Mouse (Mus musculus): ENCODE results near the gene Zdhhc9.

Gene Zdhhc9

DNA sequence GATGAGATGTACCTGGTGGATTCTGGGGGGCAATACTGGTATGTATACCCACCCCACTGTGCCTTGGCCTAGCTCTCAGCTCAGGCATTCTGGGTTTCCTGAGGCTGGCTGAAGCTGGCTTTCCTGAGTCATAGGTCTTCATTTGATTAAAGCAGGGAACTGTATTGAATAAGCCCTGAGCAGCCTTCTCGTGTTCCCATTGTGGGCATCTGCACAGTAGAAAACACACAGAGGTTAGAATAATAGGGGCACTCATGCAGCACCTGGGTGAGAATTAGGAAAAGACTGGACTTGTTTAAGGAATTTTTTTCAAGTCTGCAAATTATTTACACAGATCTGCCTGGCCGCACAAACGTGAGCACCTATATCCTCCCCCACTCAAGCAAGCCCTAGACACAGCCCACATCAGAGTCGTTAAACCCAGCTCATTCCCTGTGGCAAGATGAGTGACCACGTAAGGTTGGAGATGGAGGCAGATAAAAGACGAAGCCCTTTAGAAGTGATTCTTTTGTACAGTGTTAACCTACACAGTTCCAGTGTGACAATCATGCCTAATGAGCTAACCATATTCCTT is 81.7 kb downstream of the Zdhhc9 start:
- no peak for DNase-seq

- DNase-seq: peak; percentile 79 to 80
Measured at GRCm38 (mm10) chrX:48124132-48125071, 84.3 kb downstream of the Zdhhc9 start.
